Mouse (Mus musculus): ENCODE data around the gene Mpdz. TPM values are rescaled to one million over a fixed set of nuclear protein-coding genes. Genes with fewer than 3 reads are reported as not detected.

Gene Mpdz
- polyA plus RNA-seq, 1 experiment from 2014 or later: 1.5 TPM

GRCm38 (mm10) chr4:81283081-81283480 lies 159.5 kb downstream of the Mpdz start:
- DNase-seq (ENCODE audit: low spot score): no peak

DNA sequence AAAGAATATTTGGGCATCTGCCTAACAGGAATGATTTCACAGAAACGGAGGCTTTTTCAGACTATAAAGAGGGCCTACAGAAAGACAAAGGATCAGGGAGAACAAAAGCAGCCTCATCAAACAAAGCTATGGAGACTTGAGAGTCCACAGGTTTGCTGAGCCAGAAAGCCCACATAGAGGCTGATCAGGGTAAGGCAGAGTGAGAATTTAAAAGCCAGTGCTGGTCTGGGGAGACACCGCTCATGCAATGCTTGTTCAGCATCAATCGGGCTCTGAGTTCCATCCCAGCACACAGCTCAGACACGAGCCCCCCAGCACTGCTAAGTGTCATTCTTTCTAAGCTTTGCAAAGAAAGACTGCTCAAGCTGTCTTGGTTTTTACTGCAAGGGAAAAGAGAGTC lies 162.5 kb downstream of the Mpdz start:
- DNase-seq (ENCODE audit: low spot score): no peak

DNA sequence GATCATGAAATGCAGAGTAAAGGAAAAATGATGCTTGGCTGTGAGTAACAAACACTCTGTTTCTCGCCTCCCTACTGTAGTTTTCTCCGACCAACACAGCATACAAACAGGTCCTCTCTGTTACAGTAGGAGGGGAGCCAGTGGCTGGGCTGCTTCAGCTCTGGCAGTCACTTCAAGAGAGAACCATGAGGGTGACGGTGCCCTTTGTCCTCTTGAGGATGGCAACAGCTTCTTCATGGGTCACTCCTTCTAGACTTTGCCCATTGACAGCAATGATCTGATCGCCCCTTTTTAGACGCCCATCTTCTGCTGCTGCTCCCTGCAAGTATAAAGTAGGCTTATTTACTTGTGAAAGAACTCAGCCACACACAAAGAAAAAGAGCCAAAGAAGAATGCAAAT lies 163.2 kb downstream of the Mpdz start:
- DNase-seq (ENCODE audit: low spot score): no peak

- DNase-seq (ENCODE audit: low spot score): no peak
Observed at GRCm38 (mm10) chr4:81275957-81276715, 166.5 kb downstream of the Mpdz start.

DNA sequence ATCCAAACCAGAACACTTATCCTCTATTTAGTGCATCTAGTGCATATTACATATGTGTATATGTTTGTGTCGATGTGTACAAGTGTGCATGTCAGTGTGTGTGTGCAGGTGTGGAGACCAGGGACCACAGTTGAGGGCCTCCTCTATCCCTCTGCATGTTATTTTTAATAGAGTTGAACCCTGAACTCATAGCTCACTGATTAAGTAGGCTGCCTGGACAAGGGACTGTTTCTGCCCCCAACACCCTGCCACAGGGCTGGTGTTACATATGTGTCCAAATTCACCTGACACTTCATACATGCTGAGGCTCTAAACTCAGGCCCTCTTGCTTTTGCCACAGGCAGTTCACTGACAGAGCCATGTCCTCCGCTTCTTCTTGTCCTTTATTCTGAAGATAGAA lies 169.5 kb downstream of the Mpdz start:
- DNase-seq (ENCODE audit: low spot score): no peak

DNA sequence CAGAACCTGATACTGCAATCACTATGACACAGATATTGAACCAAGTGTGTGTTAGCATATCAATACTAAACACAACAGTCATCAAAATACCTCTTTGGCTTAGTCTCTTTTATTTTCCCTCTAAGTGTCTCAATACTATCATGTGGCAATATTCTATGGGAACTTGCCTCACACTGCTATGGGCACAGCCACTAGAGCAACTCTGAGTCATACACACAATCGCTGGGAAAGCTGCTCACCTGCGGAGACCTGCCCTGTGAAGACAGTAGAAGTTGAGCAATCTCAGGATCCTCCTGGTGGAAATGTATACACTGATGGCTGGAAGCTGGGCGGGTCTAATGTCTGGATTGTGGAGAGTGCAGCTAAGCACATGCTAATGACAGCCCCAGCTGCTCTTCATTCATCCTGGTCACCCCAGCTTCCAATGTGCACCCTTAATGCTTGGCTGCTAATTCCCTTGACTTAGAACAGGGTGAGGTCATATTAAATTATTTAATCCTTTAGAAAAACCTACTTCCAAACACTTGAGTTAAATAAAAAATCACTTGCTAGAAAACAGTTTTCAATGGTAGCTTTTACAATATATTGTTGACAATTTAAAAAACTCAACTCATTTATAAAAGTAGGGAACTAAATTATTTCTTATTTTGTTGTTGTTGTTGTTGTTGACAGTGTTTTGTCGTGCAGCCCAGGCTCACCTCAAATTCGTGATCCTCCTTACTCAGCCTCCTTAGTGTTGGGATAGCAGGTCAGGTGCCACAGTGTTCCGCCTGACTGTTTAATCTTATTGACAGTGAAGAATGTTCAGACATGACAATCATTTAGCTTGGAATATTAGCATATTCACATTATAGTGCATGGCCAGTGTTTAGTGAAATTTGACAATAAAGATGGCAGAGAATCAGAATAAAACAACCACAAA lies 189.5 kb downstream of the Mpdz start:
- no peak for DNase-seq (ENCODE audit: low spot score)

GRCm38 (mm10) chr4:81252334-81252733 lies 190.3 kb downstream of the Mpdz start:
- no peak for DNase-seq (ENCODE audit: low spot score)

GRCm38 (mm10) chr4:81251934-81252333 lies 190.7 kb downstream of the Mpdz start:
- DNase-seq (ENCODE audit: low spot score): peak; percentile 3

DNA sequence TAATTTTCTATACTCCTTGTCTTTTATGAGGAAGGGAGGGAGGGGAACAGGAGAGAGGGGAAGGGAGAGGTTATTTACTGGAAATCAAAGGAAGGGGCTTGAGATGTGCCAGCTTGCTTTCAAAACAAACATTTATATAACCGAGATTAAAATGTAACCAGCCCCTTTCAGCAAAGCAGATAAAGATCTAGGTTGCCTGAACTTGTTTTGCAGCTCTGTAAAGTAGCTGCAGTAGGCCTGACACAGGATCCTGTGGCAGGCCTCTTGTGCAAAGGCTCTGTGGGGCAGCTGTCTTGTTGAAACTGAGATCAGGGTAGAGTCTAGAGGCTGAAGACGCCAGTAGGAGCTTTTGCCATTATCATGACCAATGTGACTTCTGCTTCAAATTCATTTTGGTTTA lies 193.4 kb downstream of the Mpdz start:
- DNase-seq (ENCODE audit: low spot score): no peak

- DNase-seq (ENCODE audit: low spot score): no peak
Observed at GRCm38 (mm10) chr4:81236227-81236626, 206.4 kb downstream of the Mpdz start.
